Mouse (Mus musculus): Measurements from ENCODE around the gene Dnah7a.
"Not testable (repeated sequence)": the region's sequence is repeated elsewhere in the genome, so short reads cannot be mapped to it uniquely, and the experiment has no call there.

Gene Dnah7a

DNA sequence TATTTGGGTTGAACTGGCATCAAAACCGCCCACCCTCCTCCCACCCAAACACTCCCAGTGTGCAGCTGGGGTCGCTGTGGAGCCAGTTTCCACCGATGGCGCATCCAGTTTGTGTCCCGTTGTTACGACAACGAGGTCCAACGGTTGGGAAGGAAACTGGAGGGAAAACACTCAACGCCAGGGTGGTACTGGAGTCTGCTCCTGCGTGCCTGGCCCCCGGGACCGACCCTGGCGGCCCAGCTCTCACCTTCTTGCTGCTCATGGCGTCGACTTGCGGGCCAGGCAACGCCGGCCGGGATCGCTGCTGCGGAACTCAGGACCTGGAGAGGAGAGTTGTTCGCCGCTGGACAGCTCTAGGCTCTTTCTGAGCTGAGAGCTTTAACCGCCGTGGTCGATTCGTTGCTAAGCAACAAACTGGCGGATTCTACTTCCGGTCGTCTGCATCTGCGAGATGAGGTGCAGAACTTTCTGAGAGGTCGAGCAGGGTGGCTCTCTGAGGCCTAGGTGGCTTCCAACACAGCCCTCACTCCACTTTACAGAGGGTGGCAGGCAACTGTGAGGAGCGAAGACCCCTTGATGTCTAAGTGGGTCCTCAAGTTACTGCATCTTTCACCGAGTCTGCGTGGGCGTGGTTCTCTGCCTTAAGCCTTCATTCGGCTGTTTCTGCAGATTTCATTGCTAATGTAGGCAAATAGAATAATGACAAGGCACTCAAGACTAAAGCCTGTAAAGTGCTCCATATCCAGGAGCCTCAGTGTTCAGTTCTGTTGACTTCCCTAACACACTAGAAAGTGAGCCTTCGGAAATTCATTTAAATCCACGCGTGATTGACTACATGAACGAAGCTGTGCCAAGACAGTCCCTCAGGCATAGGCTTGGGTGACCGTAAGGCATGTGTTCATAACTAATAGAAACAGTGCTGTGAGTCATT, at the start of gene Dnah7a:
Dnah7a (minus strand) TSS at position 354 of the 931 bp plus-strand sequence.
- DNase-seq = peak; percentile 18

DNA sequence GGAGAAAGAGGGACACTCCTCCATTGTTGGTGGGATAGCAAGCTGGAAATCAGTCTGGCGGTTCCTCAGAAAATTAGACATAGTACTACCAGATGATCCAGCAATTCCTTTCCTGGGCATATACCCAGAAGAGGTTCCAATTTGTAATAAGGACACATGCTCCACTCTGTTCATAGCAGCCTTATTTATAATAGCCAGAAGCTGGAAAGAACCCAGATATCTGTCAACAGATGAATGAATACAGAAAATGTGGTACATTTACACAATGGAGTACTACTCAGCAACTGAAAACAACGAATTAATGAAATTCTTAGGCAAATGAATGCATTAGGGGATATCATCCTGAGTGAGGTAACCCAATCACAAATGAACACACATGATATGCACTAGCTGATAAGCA, 46.9 kb upstream of the Dnah7a start:
- DNase-seq = not testable (repeated sequence)

DNA sequence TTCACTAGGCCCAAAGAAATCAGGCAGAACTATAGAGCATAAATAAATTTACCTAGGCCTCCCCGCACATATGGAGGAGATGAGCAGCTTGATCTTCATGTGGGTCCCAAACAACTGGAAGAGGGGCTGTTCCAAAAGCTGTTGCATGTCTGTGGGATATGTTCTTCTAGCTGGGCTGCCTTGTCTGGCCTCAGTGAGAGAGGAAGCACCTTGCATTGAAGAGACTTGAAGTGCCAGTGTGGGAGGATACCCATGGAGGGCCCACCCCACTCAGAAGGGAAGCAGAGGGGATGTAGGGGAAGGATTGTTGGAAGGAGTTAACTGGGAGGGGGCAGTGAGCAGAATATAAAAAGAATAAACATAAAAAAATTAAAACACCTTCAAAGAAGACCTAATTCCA, 44.6 kb upstream of the Dnah7a start:
- no peak for DNase-seq

GRCm38 (mm10) chr1:53750697-53751096, 44.1 kb upstream of the Dnah7a start:
- DNase-seq = not testable (repeated sequence)

- not testable (repeated sequence) for DNase-seq
Measured at GRCm38 (mm10) chr1:53749881-53750385, 43.3 kb upstream of the Dnah7a start.

DNA sequence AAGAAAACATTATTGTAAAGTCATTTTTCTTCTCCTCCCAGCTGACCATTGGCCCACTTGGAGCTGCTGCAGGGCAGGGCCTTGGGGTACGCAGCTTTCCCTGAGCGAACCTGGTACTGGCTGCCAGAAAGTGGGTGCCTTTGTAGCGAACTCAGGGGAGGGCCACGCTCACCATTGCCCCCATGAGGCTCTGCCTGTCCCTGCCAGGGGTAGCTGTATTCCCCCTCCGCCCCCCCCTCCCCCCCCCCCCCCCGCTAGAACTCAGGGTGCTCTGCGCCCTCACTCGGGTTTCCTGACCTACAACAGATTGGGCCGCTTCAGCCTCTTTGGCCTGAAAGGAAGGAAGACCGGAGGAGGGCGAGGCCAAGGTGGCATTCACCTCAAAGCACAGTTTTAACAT, 42.0 kb upstream of the Dnah7a start:
- no peak for DNase-seq

DNA sequence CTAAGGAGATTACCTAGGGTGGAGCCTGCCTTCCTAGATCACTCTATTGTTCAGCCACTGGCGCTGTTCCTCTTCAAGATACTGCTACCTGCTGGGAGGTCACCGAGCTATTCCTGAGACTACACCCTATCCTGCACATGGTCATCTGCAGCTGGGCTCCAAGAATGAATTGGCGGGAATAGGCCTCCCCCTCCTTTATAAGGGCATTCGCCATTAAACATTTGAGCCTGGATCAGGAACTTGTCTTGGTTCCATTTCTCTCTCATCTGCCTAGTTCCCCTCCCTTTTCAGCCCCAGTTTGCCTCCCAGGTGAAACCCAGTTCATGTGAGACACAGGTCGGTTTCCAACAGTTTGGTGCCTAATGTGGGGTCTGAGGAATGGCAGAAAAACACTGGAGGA, 39.4 kb upstream of the Dnah7a start:
- DNase-seq = no peak

- no peak for DNase-seq
Measured at GRCm38 (mm10) chr1:53741742-53742458, 35.3 kb upstream of the Dnah7a start.

DNA sequence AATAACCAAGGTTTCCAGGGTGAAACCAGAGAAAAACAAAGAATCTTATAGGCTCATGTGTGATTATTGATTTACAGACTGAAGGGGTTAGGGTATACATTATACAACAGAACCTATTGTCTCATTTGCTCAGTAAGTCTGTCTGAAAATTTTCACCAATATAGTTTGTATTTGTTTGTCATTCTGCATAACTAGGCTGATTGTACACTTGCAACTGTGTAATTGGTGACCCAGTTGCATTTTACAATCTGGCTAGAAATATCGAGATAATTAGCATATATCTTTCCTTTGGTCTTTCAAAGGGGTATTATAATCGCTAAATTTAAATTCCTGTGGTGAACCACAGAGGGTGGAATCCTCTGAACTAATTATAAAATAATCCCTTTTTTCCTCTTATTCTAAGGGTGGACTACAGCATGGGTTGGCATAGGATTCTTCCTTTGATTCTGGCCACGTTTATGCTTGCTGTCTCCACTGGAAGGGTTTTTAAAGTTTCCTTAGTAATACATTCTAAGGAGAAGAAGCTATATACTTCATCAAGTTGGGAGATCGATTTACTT, 34.3 kb upstream of the Dnah7a start:
- no peak for DNase-seq

- DNase-seq = not testable (repeated sequence)
Measured at GRCm38 (mm10) chr1:53740077-53740776, 33.6 kb upstream of the Dnah7a start.

DNA sequence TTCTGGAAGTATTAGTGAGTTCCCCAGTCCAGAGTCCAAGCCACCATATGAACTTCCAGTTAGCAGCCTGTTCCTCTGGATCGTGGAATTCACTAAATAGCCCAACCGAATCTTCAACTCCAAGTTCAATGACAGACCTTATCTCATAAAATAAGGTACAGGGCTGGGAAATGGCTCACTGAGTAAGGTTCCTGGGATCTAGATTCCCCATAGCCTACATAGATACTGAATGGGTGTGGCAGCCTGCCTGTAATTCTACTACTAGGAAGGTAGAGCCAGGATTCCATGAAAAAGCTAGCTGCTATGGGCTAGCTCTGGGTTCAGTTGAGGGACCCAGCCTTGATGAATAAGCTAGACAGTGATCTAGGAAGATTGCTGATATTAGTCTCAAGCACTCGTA, 30.0 kb upstream of the Dnah7a start:
- DNase-seq = no peak

DNA sequence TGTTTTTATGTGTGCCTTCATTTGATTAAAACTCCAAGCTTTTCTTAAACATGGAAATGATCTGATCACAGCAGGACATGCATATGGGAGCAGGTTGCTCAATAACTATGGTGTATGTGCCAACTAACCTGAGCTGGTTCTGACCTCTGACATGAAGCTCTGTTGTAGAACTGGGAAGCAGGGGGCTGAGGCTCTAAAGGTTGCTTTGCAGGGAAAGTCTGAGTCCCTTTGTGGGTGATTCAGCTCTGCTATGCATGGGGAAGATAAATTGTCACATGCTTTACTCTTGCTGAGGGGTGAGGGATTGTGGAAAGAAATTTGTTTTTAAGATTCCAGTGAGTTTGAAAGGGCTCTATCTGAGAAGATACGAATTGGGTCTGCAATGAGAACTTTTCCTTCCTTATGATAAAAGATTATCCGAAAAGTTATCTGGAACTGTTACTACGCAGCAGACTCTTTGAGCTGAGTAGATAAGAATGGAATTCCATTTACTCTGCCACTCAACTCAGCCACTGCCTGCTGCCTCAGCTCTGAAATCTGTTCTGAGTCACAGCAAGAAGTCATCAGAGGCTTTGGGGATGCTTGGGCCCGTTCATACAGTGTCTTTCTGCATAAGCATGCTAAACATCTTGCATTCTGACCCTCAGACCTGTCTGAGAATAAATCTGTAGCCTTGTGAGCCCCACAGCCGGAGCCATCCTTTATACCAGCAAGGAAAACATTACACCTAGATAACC, 22.1 kb upstream of the Dnah7a start:
- DNase-seq = no peak

DNA sequence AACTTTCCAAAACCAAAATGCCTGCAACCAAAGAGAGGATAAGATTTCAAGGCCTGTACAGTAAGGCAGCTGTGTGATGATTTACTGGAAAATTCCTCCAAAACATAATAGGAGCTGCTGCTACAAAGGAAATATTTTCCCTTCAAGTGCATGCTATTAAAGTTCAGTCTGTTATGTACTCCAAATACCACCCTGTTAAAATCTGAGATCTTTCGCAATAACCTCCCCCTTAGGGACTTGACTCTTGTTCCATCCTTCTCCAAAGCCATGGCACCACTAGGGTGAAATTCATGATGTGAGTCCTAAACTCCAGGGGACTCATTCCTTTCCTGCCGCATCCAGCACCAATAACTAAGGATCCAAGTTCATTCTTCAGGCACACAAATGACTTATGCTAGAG, 20.3 kb upstream of the Dnah7a start:
- DNase-seq = no peak

GRCm38 (mm10) chr1:53721353-53721752, 14.8 kb upstream of the Dnah7a start:
- no peak for DNase-seq

- DNase-seq = no peak
Measured at GRCm38 (mm10) chr1:53720601-53721351, 14.2 kb upstream of the Dnah7a start.

DNA sequence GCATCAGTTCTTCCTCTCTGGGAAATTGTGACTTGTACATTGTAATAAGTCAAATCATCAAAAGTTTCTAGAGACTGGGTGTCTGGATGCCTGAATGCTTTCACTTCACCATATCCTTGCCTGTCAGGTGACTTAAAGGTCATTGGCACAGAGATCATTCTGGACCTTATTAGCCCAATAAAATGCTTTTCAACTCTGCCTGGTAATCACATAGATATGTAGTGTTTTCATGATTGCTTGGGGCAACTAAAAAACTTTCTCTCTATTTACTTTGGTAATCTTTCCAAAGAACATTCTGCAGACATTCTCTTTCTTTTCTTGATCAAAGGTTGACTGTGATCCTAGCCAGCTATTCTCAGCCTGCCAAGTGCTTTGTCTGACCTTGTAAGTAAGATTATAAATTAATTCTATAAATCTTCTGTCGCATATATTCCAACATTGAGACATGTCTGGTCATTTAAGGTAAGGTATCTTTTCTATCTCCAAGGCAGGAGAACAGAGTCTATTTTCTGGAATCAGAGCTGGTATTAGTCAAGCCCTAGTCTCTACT, 9.5 kb upstream of the Dnah7a start:
- no peak for DNase-seq

DNA sequence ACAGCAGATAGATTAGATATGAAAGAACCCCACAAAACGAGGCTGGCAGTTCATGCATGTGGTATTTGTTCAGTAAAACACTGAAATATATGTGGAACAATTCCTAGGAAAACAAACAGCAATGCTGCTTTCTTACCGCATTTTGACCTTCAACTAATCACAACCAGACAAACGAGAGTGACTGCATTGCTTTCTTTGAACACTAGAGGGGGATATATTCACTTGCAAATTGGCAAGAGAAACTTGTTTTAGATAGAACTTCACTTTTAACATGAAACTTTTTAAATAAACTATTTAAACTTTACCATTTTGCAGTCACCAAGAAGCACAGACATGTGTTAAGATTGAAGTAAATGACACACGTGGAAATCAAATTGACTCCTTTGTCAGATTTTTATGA, 8.9 kb upstream of the Dnah7a start:
- DNase-seq = no peak

DNA sequence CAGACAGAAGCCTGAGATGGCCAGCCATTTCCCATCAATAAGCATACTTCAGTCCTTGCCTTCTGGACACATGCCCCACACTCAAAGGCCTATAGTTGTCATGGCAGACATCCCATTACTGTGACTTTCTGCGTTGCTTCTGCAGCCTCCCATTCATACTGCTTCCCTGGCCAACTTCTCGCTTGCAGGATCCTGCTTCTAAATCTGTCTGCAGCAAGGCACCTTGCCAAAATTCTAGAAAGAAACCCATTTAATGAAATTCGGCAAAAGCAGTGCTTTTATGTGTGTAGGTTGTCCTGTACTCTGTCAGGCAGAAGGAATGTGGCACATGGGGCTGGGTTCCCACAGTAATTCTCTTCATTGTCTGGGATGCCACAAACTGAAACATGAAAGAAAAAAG, 6.8 kb upstream of the Dnah7a start:
- not testable (repeated sequence) for DNase-seq

GRCm38 (mm10) chr1:53711069-53711468, 4.5 kb upstream of the Dnah7a start:
- DNase-seq = no peak

GRCm38 (mm10) chr1:53709602-53710001, 3.0 kb upstream of the Dnah7a start:
- DNase-seq = not testable (repeated sequence)

DNA sequence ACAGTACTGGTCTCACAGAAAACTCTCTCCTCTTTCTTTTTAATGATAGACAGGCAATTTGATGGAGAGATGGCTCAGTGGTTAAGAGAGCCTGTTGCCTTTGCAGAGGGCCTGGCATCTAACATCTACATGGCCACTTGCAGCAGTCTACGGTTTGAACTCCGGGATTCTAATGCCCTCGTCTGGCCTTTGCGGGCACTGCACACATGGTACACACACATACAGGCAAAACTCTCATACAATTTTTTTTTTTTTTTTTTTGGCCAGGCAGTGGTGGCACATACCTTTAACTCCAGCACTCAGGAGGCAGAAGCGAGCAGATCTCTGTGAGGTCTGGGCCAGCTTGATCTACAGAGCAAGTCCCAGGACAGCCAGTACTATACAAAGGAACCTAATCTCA, 2.4 kb downstream of the Dnah7a start:
- no peak for DNase-seq
